Mouse (Mus musculus) stomach, postnatal 0 days (tissue): ENCODE data around the gene Ube2g2. TPM values are rescaled to one million over a fixed set of nuclear protein-coding genes. Genes with fewer than 3 reads are reported as not detected.

ENCODE experiments used
- ATAC-seq: fragments of 200-750 bp; cut with Nextera tagmentation; 2 replicates; pipeline ENCODE4 v1.8.0; 2017; ENCODE audit not compliant: low FRiP score, low TSS enrichment
- DNase-seq: peaks from one replicate; pipeline ENCODE4 v3.0.0-alpha.2; 2016; ENCODE audit warnings: low spot score
- H3K27ac ChIP-seq: fragments of 300-500 bp; sonication (generic); replicated peaks from 2 replicates; pipeline ENCODE4 v1.5.1; 2014; ENCODE audit warnings: mild to moderate bottlenecking, control low read depth
- H3K27me3 ChIP-seq: fragments of 300-500 bp; sonication (generic); 2 replicates; pipeline ENCODE4 v1.6.1; 2014; ENCODE audit warnings: low read length; ENCODE audit not compliant: control insufficient read depth, insufficient read depth
- H3K36me3 ChIP-seq: fragments of 300-500 bp; sonication (generic); 2 replicates; pipeline ENCODE4 v1.6.1; 2014; ENCODE audit warnings: low read length, mixed read lengths; ENCODE audit not compliant: control insufficient read depth, insufficient read depth
- H3K4me1 ChIP-seq: fragments of 300-500 bp; sonication (generic); replicated peaks from 2 replicates; pipeline ENCODE4 v1.6.1; 2014; ENCODE audit warnings: antibody characterized with exemption; ENCODE audit not compliant: control insufficient read depth, insufficient read depth
- H3K4me2 ChIP-seq: fragments of 300-500 bp; sonication (generic); replicated peaks from 2 replicates; pipeline ENCODE4 v1.6.1; 2014; ENCODE audit warnings: low read depth, mild to moderate bottlenecking, control low read depth, moderate library complexity
- H3K4me3 ChIP-seq: fragments of 300-500 bp; sonication (generic); 2 replicates; pipeline ENCODE4 v1.5.1; 2014; ENCODE audit warnings: low read depth, low read length, control low read depth
- H3K9ac ChIP-seq: fragments of 300-500 bp; sonication (generic); 2 replicates; pipeline ENCODE4 v1.6.1; 2014; ENCODE audit warnings: mild to moderate bottlenecking, low read length, control low read depth, mixed read lengths
- H3K9me3 ChIP-seq: fragments of 300-500 bp; sonication (generic); 2 replicates; pipeline ENCODE4 v1.6.1; 2016; ENCODE audit warnings: low read length; ENCODE audit not compliant: control insufficient read depth
- CTCF ChIP-seq: IDR thresholded peaks from 2 replicates; pipeline ENCODE4 v1.5.1; 2016; ENCODE audit warnings: antibody characterized with exemption, low read depth, mild to moderate bottlenecking, moderate library complexity
- EP300 ChIP-seq: optimal IDR thresholded peaks from 2 replicates; pipeline ENCODE3; 2016; ENCODE audit warnings: antibody characterized with exemption
- WGBS: fragments of 180-500 bp; shearing (Covaris S2); extraction: QIAGEN DNeasy Blood & Tissue Kit; methylation state at CpG from one replicate; pipeline ENCODE4 v1.1.7; 2014; 5-methylcytosine and 5-hydroxymethylcytosine counted together
- polyA plus RNA-seq: library from polyadenylated mRNA; unstranded; fragments of >200 nt; fragmentation: Nextera tagmentation; extraction: Ambion mirVana; gene quantifications from 2 replicates; pipeline ENCODE4 v1.2.1, GENCODE M21; 2015

Ube2g2 gene
- polyA plus RNA-seq, 1 experiment from 2014 or later, result 54.5 TPM

GRCm38 (mm10) chr10:77623069-77623492 lies 1.0 kb downstream of the Ube2g2 start:
- ATAC-seq (peak; percentile 43), DNase-seq (peak; percentile 54)
- Histone ChIP-seq H3K27ac (peak overlapping the region; percentile 97), H3K4me1 (peaks cover 20% of the 10 kb centered on the region), H3K36me3 (no peaks in the 10 kb centered on the region), H3K4me2 (peak overlapping the region; percentile 81), H3K27me3 (no peaks in the 10 kb centered on the region), H3K9ac (peak overlapping the region; percentile 98), H3K9me3 (no peaks in the 10 kb centered on the region), H3K4me3 (peak overlapping the region; percentile 99)
- TF ChIP-seq EP300 (no peak), CTCF (peak; percentile 38; the same call in 1 of the 2 replicates)
- 2% methylated on average over 8 of the region's 8 CpGs for WGBS

- 80% methylated on average over 10 of the region's 10 CpGs for WGBS
- DNase-seq (no peak), ATAC-seq (no peak)
- TF ChIP-seq CTCF (no peak), EP300 (no peak)
- H3K36me3 ChIP-seq, result no peaks in the 10 kb centered on the region
- H3K4me1 ChIP-seq, result peaks cover 20% of the 10 kb centered on the region
- peak overlapping the region; percentile 99 for H3K4me3 ChIP-seq
- peak overlapping the region; percentile 97 for H3K27ac ChIP-seq
- H3K4me2 ChIP-seq, result peak overlapping the region; percentile 81
- H3K9me3 ChIP-seq, result no peaks in the 10 kb centered on the region
- no peaks in the 10 kb centered on the region for H3K27me3 ChIP-seq
- peak overlapping the region; percentile 31; the same call in 1 of the 2 replicates for H3K9ac ChIP-seq
Measured at GRCm38 (mm10) chr10:77623639-77624400, 1.7 kb downstream of the Ube2g2 start.

DNA sequence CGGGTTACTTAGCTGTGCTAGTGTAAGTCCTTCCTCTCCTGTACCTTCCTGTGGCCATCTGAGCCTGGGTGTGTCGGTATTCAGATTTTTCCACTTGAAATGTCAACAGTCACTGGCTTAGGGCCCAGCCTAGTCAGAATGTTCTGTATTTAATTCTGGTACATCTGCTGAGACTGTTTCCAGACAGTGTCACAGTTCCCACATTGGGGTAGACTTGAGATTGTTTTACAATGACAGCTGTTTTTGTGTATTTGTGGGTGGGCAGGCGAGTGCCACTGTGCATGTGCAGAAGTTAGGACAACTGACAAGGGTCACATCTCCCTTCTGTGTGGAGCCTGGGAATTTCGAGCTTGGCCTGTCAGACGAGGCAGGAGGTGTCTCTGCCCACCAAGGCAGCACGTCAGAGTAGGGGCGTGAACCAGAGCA lies 2.5 kb downstream of the Ube2g2 start:
- peak overlapping the region; percentile 31 for H3K9ac ChIP-seq
- no peak for TF ChIP-seq CTCF
- no peak for TF ChIP-seq EP300
- peak; percentile 67 for DNase-seq
- H3K4me1 ChIP-seq, result peaks cover 20% of the 10 kb centered on the region
- H3K36me3 ChIP-seq, result no peaks in the 10 kb centered on the region
- WGBS, result 37% methylated on average over 7 of the region's 7 CpGs
- peak overlapping the region; percentile 82 for H3K27ac ChIP-seq
- peak overlapping the region; percentile 8; the same call in 1 of the 2 replicates for H3K4me3 ChIP-seq
- no peaks in the 10 kb centered on the region for H3K27me3 ChIP-seq
- peak overlapping the region; percentile 32 for H3K4me2 ChIP-seq
- peak; percentile 30 for ATAC-seq
- no peaks in the 10 kb centered on the region for H3K9me3 ChIP-seq

DNA sequence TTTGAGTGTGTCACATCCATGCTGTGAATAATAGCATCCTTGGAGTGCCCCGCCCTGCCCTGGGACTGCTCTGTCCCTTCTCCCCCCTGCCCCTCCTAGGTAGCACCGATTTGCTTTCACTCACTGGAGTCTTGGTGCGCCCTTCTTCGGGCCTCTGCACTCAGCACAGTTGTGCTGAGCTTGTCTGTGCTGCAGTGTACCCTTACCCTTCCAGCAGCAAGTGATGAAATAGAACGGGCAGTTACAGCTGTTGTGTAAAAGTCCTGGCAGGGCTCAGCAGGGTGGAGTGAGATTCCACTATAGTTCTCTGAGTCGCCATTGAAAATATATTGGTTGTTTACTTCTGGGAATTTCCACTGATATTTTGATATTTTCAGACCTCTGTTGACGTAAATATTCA lies 4.0 kb downstream of the Ube2g2 start:
- peaks cover 20% of the 10 kb centered on the region for H3K4me1 ChIP-seq
- no peaks in the 10 kb centered on the region; the same call in 1 of the 2 replicates for H3K36me3 ChIP-seq
- peak overlapping the region; percentile 61 for H3K27ac ChIP-seq
- ATAC-seq, result no peak
- no peak for DNase-seq
- TF ChIP-seq CTCF (no peak), EP300 (no peak)
- H3K9me3 ChIP-seq, result no peaks in the 10 kb centered on the region
- 51% methylated on average over 7 of the region's 7 CpGs for WGBS
- H3K27me3 ChIP-seq, result no peaks in the 10 kb centered on the region
- H3K4me3 ChIP-seq, result no peak overlapping the region
- peak overlapping the region; percentile 13; the same call in 1 of the 2 replicates for H3K9ac ChIP-seq
- H3K4me2 ChIP-seq, result no peak overlapping the region

DNA sequence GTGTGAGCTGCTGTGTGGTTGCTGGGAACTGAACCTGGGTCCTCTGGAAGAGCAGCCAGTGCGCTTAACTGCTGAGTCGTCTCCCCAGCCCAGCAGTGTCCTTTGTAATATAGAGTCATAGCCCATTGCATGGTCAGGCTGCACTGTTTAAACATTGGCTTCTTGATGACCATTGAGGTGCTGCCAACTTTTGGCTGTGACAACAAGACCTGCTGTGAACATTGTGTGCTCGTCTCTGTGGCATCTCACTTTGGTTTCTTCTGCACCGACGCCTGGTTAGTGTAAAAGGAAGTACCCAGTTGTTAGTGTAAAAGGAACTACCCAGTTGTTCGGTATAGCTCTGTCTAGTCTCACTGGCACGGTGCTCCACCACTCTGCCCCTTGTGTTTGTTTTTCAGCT lies 4.5 kb downstream of the Ube2g2 start:
- no peak overlapping the region for H3K4me2 ChIP-seq
- DNase-seq (no peak), ATAC-seq (no peak)
- H3K27ac ChIP-seq, result no peak overlapping the region; the same call in 1 of the 2 replicates
- no peaks in the 10 kb centered on the region for H3K9me3 ChIP-seq
- TF ChIP-seq CTCF, result 0 out of 2 replicates have a peak, but pooled peaks have one; percentile 4
- no peak for TF ChIP-seq EP300
- H3K4me1 ChIP-seq, result peaks cover 20% of the 10 kb centered on the region
- H3K27me3 ChIP-seq, result no peaks in the 10 kb centered on the region
- H3K4me3 ChIP-seq, result no peak overlapping the region
- WGBS, result 47% methylated on average over 7 of the region's 7 CpGs
- H3K9ac ChIP-seq, result no peak overlapping the region
- H3K36me3 ChIP-seq, result peaks cover 5% of the 10 kb centered on the region

DNA sequence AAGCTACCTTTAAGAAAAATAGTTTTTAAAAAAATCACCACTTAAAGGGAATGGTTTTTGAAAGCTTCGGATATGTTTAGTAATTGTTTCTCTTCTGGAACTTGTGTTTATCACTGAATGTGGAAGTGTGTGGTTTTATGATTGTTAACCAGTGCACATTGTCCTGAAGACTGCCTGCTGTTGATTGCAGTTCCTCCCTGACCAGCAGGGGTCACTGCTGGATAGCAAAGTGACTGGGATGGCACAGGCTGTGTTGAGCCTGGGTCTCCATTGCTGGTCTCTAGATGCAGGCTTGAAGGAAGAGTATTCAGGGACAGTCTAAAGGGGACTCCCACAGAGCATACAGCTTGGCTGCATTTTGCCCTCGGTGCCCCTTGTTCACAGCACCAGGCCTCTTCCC lies 5.4 kb downstream of the Ube2g2 start:
- H3K9ac ChIP-seq, result no peak overlapping the region
- peaks cover 20% of the 10 kb centered on the region for H3K4me1 ChIP-seq
- DNase-seq (peak; percentile 85), ATAC-seq (peak; percentile 45; the same call in 1 of the 2 replicates)
- 39% methylated on average over 2 of the region's 2 CpGs for WGBS
- no peak overlapping the region for H3K4me2 ChIP-seq
- no peak overlapping the region for H3K27ac ChIP-seq
- H3K4me3 ChIP-seq, result no peak overlapping the region
- no peaks in the 10 kb centered on the region for H3K9me3 ChIP-seq
- no peak for TF ChIP-seq EP300
- TF ChIP-seq CTCF, result peak; percentile 98
- H3K36me3 ChIP-seq, result peaks cover 9% of the 10 kb centered on the region
- H3K27me3 ChIP-seq, result no peaks in the 10 kb centered on the region
